Mouse (Mus musculus): ENCODE measurements around the gene Gcm1.
"Not testable (repeated sequence)": the region's sequence is repeated elsewhere in the genome, so short reads cannot be mapped to it uniquely, and the experiment has no call there.

The Gcm1 gene

DNA sequence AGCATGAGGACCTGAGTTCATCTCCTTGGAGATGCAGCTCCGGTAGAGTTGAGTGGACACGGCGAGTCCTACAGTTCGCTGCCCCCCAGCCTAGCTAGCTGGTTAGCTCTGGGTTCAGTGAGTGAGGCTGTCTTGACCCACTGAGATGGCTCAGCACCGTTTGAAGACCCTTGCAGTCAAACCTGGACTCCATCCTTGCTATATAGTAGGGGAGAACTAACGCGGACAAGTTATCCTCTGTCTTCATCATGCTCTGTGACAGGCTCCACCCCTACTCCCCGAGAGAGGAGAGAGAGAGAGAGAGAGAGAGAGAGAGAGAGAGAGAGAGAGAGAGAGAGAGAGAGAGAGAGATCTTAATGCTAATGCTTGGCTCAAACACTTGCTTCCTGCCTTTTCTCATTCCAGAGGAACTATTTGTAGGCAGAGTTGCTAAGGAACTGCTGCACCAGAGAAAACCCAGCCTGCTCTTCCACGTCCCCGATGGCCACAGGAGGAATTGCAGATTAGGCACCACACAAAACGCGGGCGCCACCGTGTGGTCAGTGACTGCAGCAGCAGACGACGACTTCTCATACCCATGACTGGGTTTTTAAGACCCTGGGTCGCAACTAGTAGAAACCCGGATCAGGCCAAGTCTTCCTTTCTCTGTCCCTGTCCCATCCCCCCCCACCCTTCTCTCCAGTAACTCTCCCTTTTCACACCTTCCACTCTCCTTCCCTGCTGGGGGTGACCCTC, 12.8 kb upstream of the Gcm1 start:
- intact Hi-C loops (cut with DNase I) = loop anchor here (10.0 kb wide), 1 partner anchor 424 kb away; no protein-coding TSS in a partner anchor

GRCm38 (mm10) chr9:78045171-78045570, 6.6 kb upstream of the Gcm1 start:
- intact Hi-C loops (cut with DNase I) = no loop called here

- intact Hi-C loops (cut with DNase I) = no loop called here
Observed at GRCm38 (mm10) chr9:78046755-78047154, 5.0 kb upstream of the Gcm1 start.

DNA sequence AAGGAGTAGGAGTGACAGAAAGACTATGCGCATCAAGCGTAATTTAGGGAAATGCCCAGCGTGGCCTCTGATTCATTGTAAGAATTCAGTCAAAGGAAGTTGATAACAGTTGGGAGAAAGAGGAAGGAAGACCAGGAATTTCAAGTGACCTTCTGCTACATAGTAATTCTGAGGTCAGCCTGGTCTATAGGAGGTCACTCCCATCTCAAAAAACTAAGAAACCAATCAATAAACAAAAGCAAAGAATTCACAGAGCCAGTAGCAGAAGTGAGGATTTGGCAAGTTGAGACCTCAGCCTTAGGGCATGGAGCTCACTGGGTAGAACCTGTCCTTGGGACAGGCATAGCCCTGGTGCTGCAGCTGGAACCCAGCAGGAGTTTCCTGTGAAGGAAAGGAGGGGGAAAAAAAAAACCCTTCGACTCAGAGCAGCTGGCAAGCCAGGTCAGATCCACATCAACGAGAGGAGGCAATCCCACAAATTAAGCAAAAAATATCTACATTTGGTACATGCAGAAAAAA, 1.2 kb upstream of the Gcm1 start:
- intact Hi-C loops (cut with DNase I) = no loop called here

DNA sequence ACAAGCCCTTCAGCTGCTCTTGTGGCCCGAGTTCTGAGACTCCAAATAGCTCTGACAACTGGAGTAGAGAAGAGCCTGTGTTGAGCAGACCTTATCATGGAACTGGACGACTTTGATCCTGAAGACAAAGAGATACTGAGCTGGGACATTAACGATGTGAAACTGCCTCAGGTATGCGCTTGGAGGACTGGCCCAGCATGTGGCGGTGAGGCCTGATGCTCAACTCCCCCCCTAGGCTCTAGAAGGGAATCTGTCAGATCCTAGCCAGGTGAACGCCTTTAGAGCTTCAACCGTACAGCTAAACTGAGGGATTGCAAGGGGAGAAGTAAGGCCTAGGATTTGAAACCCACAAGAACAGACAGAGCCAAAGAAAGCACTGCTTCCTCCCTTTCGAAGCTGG, 2.1 kb downstream of the Gcm1 start:
- intact Hi-C loops (cut with DNase I) = no loop called here

DNA sequence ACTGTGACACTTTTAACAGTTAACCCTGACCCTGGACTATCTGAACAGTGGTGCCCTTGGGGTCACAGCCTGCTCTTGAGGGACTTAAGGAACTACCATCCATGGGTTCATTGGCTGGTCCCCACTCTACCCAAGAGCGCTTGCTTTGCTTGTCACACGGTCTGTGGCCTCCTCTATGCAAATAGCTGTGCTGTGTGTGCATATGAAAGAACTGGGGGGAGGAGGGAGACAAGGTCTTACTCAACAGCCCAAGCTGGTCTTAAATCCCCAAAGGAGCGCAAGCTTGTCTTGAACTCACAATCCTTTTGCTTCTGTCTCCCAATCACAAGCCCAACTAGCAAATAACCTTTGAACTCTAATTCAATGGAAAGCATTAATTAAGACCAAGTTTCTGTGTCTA, 2.6 kb downstream of the Gcm1 start:
- intact Hi-C loops (cut with DNase I) = no loop called here

DNA sequence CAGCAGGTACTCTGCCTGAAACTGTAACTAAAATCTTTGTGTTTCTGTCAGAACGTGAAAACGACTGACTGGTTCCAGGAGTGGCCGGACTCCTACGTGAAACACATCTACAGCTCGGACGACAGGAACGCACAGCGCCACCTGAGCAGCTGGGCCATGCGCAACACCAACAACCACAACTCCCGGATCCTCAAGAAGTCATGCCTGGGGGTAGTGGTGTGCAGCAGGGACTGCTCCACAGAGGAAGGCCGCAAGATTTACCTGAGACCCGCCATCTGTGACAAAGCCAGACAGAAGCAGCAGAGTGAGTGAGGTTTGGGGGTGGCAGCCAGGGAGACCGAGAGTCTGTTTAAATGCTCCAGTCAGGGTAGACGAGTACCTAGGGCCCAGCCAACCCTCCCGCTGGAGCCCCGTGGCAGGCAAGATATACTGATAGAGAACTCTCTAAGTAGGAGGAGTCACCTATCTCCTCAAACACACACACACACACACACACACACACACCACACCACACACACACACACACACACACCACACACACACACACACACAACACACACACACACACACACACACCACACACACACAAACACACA, 7.9 kb downstream of the Gcm1 start:
- intact Hi-C loops (cut with DNase I) = no loop called here

GRCm38 (mm10) chr9:78062392-78062791, 10.7 kb downstream of the Gcm1 start:
- intact Hi-C loops (cut with DNase I) = no loop called here

DNA sequence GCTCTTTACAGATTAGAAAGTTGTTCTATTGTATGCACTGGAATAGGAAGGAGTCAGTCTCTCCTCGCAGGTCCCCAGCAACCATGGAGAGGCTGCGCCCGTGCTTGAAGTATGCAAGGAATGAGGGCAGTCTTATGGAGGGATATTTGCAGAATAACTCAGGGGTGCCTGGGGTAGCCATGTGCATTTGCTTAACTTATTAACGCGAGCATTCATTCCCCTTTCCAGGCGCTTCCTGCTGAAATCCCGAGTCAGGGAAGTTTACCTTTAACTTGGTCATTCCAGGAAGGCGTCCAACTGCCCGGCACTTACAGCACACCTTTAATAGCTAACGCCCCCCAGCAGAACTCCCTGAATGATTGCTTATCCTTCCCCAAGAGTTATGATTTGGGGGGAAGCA, 12.4 kb downstream of the Gcm1 start:
- intact Hi-C loops (cut with DNase I) = no loop called here

GRCm38 (mm10) chr9:78070496-78070895, 18.8 kb downstream of the Gcm1 start:
- intact Hi-C loops (cut with DNase I) = no loop called here

GRCm38 (mm10) chr9:78071626-78072025, 19.9 kb downstream of the Gcm1 start:
- intact Hi-C loops (cut with DNase I) = no loop called here

GRCm38 (mm10) chr9:78073291-78073690, 21.6 kb downstream of the Gcm1 start:
- intact Hi-C loops (cut with DNase I) = not testable (repeated sequence)

GRCm38 (mm10) chr9:78073713-78074340, 22.1 kb downstream of the Gcm1 start:
- intact Hi-C loops (cut with DNase I) = no loop called here

- intact Hi-C loops (cut with DNase I) = no loop called here
Observed at GRCm38 (mm10) chr9:78075256-78075655, 23.5 kb downstream of the Gcm1 start.

DNA sequence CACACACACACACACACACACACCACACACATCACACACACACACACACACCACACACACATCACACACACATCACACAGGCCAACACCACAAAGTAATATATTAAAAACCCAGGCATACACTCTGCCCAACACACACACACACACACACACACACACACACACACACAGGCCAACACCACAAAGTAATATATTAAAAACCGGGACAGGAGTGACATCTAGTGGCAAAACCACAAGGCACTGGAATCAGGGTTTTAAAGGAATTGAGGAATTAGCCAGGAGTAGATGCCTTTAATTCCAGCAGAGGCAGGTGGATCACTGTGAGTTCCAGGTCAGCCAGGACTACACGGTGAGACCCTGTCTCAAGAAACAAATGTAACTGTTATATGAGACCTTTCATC, 26.5 kb downstream of the Gcm1 start:
- intact Hi-C loops (cut with DNase I) = no loop called here

GRCm38 (mm10) chr9:78081835-78082234, 30.1 kb downstream of the Gcm1 start:
- intact Hi-C loops (cut with DNase I) = no loop called here

DNA sequence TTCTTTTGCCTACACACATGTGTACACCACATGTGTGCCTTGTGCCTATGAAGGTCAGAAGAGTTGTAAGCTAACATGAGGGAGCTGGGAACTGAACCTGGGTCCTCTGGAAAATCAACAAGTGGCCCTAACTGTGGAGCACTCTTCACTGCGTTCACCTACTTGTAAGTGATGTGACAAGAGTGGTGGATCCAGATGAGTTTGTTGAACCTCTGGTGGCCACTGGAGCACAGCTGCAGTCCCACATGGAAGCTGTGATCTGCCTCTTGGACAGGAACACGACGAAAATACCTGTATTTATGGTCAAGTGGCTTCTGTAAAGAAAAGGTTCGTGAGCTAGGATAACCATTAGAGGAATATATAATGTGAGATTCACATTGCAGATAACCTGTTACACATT, 32.6 kb downstream of the Gcm1 start:
- intact Hi-C loops (cut with DNase I) = no loop called here

- intact Hi-C loops (cut with DNase I) = no loop called here
Observed at GRCm38 (mm10) chr9:78085722-78086287, 34.1 kb downstream of the Gcm1 start.

- intact Hi-C loops (cut with DNase I) = no loop called here
Observed at GRCm38 (mm10) chr9:78087751-78088150, 36.0 kb downstream of the Gcm1 start.

- intact Hi-C loops (cut with DNase I) = no loop called here
Observed at GRCm38 (mm10) chr9:78088521-78088920, 36.8 kb downstream of the Gcm1 start.

DNA sequence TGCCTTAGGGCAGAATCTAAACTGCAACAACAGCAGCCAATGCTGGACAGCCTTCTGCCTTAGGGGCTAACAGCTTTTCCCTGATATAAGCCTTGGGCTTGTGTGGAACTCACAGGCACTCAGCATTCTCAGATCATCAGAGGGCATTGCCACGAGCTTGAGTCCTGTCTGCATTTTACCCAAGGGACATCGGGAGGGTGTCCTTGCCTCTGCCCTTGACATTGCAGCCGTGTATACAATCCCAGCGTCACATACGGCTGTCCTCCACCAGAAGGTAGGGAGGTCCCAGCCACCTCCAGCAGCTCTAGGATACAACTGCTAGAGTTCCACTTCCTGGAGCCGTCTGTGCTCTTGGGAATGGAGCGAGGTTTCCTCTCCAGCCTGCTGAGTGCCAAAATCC, 37.2 kb downstream of the Gcm1 start:
- intact Hi-C loops (cut with DNase I) = no loop called here

DNA sequence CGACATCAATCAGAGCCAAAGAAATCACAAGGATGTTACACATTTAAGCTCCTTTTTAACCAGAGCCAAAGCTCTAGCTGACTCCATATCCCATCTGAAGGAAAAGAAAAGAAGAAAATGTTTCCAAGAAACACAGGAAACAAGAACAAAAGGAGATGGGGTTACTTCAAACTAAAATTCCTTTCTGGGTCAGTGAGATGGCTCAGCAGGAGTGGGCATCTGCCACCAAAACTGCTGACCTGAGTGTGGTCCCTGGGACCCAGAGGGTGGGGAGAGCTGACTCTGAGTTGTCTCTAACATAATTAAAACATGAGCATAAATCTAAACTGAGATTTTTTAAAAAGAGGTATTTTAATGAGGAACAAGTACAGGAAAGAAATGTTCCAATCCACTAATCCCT, 38.2 kb downstream of the Gcm1 start:
- intact Hi-C loops (cut with DNase I) = no loop called here
